Mouse (Mus musculus): ENCODE measurements around the gene Btbd1.

- no peak for TF ChIP-seq CTCF (IDR thresholded peaks at IDR 0.05; ENCODE audit: low read depth, low read length)
- no peak for TF ChIP-seq TAL1 (conservative IDR thresholded peaks at IDR 0.05; ENCODE audit: low read depth, low read length)
- TF ChIP-seq GATA1 (IDR thresholded peaks at IDR 0.05; ENCODE audit: borderline replicate concordance, low read length), result no peak
- no peak for TF ChIP-seq GATA2 (IDR thresholded peaks at IDR 0.05; ENCODE audit: borderline replicate concordance, low read depth, low read length)
- TF ChIP-seq POLR2AphosphoS5 (IDR thresholded peaks at IDR 0.05; ENCODE audit: insufficient replicate concordance, low read depth, low read length), result no peak
Measured at GRCm38 (mm10) chr7:81856221-81856620, 27.0 kb upstream of the Btbd1 start.
